Mouse (Mus musculus): ENCODE data around the gene Armc12. TPM values are rescaled to one million over a fixed set of nuclear protein-coding genes. Genes with fewer than 3 reads are reported as not detected.

Armc12 gene
- polyA plus RNA-seq, 1 experiment = not detected

DNA sequence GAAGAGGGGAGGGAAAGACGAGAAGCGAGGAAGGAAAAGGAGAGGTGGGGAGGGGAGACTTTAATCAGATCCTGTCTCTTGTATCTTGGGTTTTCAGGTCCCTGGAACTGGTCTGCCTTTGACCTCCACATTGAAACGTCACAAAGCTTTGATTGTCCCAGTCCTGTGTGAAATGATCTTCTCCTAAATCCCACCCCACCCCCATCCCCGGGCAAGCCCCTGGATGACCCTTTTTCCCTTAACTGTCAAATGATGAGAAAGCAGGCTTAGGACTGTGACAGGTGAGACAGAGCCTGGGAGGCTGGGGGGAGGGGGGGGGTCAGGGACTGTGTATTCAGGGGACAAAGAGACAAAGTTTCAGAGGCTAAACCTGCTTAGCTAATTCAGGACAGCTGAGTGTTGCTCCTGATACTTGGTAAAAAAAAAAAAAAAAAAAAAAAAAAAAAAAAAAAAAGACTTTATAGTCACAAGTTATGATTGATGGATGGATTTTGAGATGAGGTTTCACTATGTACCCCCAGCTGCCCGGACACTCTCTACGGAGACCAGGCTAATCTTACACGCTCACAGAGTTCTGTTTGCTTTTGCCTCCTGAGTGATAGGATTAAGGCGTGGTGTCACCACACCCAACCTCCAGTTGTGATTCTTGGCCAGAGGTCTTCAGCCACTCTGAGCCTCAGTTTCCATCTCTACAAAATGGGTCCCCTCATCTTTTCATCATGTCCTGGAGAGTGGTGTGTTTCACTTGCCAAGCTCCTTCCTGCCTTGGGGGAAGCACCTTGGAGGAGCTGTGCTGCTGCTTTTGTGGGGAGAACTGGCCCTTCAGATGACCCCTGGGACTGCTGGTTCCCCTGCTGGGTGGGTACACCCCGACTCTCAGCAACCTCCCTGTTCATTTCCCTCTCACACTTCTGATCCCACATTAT lies 18.7 kb upstream of the Armc12 start:
- no peak overlapping the region for H3ac ChIP-seq (ENCODE audit: control insufficient read depth, insufficient read length)
- H3K4me3 ChIP-seq = no peak overlapping the region
- H3K4me2 ChIP-seq (ENCODE audit: low read depth) = no peak overlapping the region
- H3K36me3 ChIP-seq (ENCODE audit: control insufficient read depth, insufficient read depth) = no peaks in the 10 kb centered on the region
- H3K27me3 ChIP-seq (ENCODE audit: control insufficient read depth, insufficient read depth, insufficient read length) = no peaks in the 10 kb centered on the region
- no peaks in the 10 kb centered on the region for H3K79me2 ChIP-seq (ENCODE audit: control insufficient read depth, insufficient read depth)
- TF ChIP-seq POLR2AphosphoS2 (IDR thresholded peaks at IDR 0.05; ENCODE audit: insufficient read length, low read depth) (no peak), SRF (IDR thresholded peaks at IDR 0.05; ENCODE audit: control insufficient read depth, insufficient read length, low read depth) (no peak), E2F4 (IDR thresholded peaks at IDR 0.05; ENCODE audit: insufficient read depth) (no peak), REST (IDR thresholded peaks at IDR 0.05; ENCODE audit: insufficient read depth, insufficient read length) (no peak), USF1 (IDR thresholded peaks at IDR 0.05; ENCODE audit: low read depth) (no peak), TCF12 (IDR thresholded peaks at IDR 0.05; ENCODE audit: insufficient read depth, poor library complexity, severe bottlenecking) (no peak), CEBPB (IDR thresholded peaks at IDR 0.05; ENCODE audit: insufficient read depth, poor library complexity, severe bottlenecking) (no peak), TCF3 (IDR thresholded peaks at IDR 0.05; ENCODE audit: insufficient read length, low read depth) (no peak), MYOD1 (IDR thresholded peaks at IDR 0.05; ENCODE audit: control insufficient read depth in 1 of 3, insufficient read length in 2 of 3, low read depth in 2 of 3) (no peak), POLR2A (IDR thresholded peaks at IDR 0.05; ENCODE audit: insufficient read length, low read depth) (no peak), MAX (IDR thresholded peaks at IDR 0.05; ENCODE audit: low read depth) (no peak), MYOG (IDR thresholded peaks at IDR 0.05; ENCODE audit: control insufficient read depth in 1 of 3, insufficient read depth in 1 of 3, insufficient read length in 2 of 3, low read depth in 2 of 3) (no peak)

DNA sequence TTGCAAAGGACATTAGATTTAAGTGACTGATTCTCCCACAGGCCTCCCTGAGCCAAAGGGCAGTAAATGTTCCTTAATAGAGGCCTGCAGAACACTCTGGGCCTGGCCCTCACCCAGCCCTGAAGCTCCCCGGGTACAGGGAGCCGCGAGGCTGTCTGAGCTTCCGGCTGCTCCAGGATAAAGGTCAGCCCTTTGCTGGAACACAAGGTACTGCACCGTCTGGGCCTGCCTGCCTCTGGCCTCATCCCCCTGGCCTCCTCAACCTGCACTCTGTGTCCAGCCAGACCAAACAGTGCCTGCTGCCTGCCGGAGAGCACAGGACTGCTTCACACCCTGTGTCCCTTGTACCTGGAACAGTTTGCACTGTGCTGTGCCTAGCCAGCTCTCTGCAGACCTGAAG lies 17.9 kb upstream of the Armc12 start:
- no peak overlapping the region for H3ac ChIP-seq (ENCODE audit: control insufficient read depth, insufficient read length)
- no peak overlapping the region for H3K4me2 ChIP-seq (ENCODE audit: low read depth)
- no peaks in the 10 kb centered on the region for H3K79me2 ChIP-seq (ENCODE audit: control insufficient read depth, insufficient read depth)
- H3K27me3 ChIP-seq (ENCODE audit: control insufficient read depth, insufficient read depth, insufficient read length) = no peaks in the 10 kb centered on the region
- H3K36me3 ChIP-seq (ENCODE audit: control insufficient read depth, insufficient read depth) = no peaks in the 10 kb centered on the region
- TF ChIP-seq MYOG (IDR thresholded peaks at IDR 0.05; ENCODE audit: control insufficient read depth in 1 of 3, insufficient read depth in 1 of 3, insufficient read length in 2 of 3, low read depth in 2 of 3) (no peak), TCF12 (IDR thresholded peaks at IDR 0.05; ENCODE audit: insufficient read depth, poor library complexity, severe bottlenecking) (no peak), E2F4 (IDR thresholded peaks at IDR 0.05; ENCODE audit: insufficient read depth) (no peak), TCF3 (IDR thresholded peaks at IDR 0.05; ENCODE audit: insufficient read length, low read depth) (no peak), POLR2AphosphoS2 (IDR thresholded peaks at IDR 0.05; ENCODE audit: insufficient read length, low read depth) (no peak), CEBPB (IDR thresholded peaks at IDR 0.05; ENCODE audit: insufficient read depth, poor library complexity, severe bottlenecking) (no peak), POLR2A (IDR thresholded peaks at IDR 0.05; ENCODE audit: insufficient read length, low read depth) (no peak), SRF (IDR thresholded peaks at IDR 0.05; ENCODE audit: control insufficient read depth, insufficient read length, low read depth) (no peak), MAX (IDR thresholded peaks at IDR 0.05; ENCODE audit: low read depth) (no peak), USF1 (IDR thresholded peaks at IDR 0.05; ENCODE audit: low read depth) (no peak), REST (IDR thresholded peaks at IDR 0.05; ENCODE audit: insufficient read depth, insufficient read length) (no peak), MYOD1 (IDR thresholded peaks at IDR 0.05; ENCODE audit: control insufficient read depth in 1 of 3, insufficient read length in 2 of 3, low read depth in 2 of 3) (no peak)
- H3K4me3 ChIP-seq = no peak overlapping the region

DNA sequence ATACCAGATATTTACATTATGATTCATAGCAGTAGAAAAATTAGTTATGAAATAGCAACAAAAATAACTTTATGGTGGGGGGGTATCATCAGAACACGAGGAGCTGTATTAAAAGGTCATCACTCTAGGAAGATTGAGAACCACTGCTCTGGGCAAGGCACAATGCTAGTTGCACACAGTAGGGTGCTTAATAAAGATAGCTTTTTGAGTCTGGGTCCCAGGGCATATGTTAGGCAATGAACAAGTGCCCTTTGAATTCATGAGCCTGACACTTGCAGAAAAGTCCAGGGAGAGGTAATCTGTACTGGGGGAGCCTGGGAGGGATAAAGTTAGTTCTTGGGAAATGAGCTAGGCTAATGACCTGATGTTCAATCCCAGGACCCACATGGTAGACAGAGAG lies 17.3 kb upstream of the Armc12 start:
- no peak overlapping the region for H3K4me2 ChIP-seq (ENCODE audit: low read depth)
- TF ChIP-seq MYOD1 (IDR thresholded peaks at IDR 0.05; ENCODE audit: control insufficient read depth in 1 of 3, insufficient read length in 2 of 3, low read depth in 2 of 3) = no peak
- TF ChIP-seq MAX (IDR thresholded peaks at IDR 0.05; ENCODE audit: low read depth) = no peak
- no peak for TF ChIP-seq POLR2AphosphoS2 (IDR thresholded peaks at IDR 0.05; ENCODE audit: insufficient read length, low read depth)
- TF ChIP-seq CEBPB (IDR thresholded peaks at IDR 0.05; ENCODE audit: insufficient read depth, poor library complexity, severe bottlenecking) = no peak
- TF ChIP-seq TCF3 (IDR thresholded peaks at IDR 0.05; ENCODE audit: insufficient read length, low read depth) = no peak
- no peak for TF ChIP-seq TCF12 (IDR thresholded peaks at IDR 0.05; ENCODE audit: insufficient read depth, poor library complexity, severe bottlenecking)
- no peak overlapping the region for H3K4me3 ChIP-seq
- no peak overlapping the region for H3ac ChIP-seq (ENCODE audit: control insufficient read depth, insufficient read length)
- H3K79me2 ChIP-seq (ENCODE audit: control insufficient read depth, insufficient read depth) = no peaks in the 10 kb centered on the region
- H3K36me3 ChIP-seq (ENCODE audit: control insufficient read depth, insufficient read depth) = no peaks in the 10 kb centered on the region
- H3K27me3 ChIP-seq (ENCODE audit: control insufficient read depth, insufficient read depth, insufficient read length) = no peaks in the 10 kb centered on the region

DNA sequence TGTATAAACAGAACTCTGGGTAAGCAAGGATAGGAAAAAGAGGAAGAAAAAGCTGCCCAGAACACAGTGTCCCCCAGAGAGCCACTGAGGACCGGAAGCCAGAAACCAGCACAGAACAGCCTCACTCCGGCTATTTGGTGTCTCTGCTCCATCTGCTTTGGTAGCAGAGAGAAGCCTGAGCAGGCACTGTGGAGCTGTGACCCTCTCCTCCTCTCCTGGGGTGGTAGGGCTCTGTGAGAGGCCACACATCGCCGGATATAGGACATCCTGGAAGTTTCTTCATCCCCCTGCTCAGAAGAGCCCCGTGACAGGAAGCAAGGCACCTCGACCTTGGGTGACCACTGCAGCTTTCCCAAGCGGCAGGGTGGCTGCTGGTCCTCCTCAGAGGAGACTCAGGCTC lies 16.8 kb upstream of the Armc12 start:
- Histone ChIP-seq H3ac (ENCODE audit: control insufficient read depth, insufficient read length) (no peak overlapping the region), H3K79me2 (ENCODE audit: control insufficient read depth, insufficient read depth) (no peaks in the 10 kb centered on the region), H3K4me3 (no peak overlapping the region), H3K27me3 (ENCODE audit: control insufficient read depth, insufficient read depth, insufficient read length) (no peaks in the 10 kb centered on the region), H3K36me3 (ENCODE audit: control insufficient read depth, insufficient read depth) (no peaks in the 10 kb centered on the region), H3K4me2 (ENCODE audit: low read depth) (no peak overlapping the region)
- TF ChIP-seq USF1 (IDR thresholded peaks at IDR 0.05; ENCODE audit: low read depth) (no peak), MYOG (IDR thresholded peaks at IDR 0.05; ENCODE audit: control insufficient read depth in 1 of 3, insufficient read depth in 1 of 3, insufficient read length in 2 of 3, low read depth in 2 of 3) (no peak), TCF3 (IDR thresholded peaks at IDR 0.05; ENCODE audit: insufficient read length, low read depth) (no peak), POLR2A (IDR thresholded peaks at IDR 0.05; ENCODE audit: insufficient read length, low read depth) (no peak)

DNA sequence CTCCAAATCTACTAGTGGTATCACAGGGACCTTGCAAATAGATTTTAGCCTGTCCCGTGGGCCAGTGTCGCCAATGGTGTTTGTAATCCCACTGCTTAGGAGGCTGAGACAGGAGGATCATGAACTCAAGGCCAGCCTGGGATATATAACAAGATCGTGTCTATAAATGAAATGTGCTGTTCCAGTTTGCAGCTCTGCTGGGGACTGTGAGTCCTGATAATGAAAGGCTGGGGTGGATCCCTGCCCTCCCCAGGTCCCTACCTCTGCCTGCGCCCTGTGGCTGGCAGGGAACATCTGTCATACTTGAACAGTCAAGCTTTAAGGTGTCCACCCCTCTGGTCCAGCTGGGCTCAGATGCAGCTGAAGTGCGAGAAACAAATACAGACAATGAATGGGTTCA lies 16.1 kb upstream of the Armc12 start:
- Histone ChIP-seq H3K79me2 (ENCODE audit: control insufficient read depth, insufficient read depth) (no peaks in the 10 kb centered on the region), H3ac (ENCODE audit: control insufficient read depth, insufficient read length) (no peak overlapping the region), H3K27me3 (ENCODE audit: control insufficient read depth, insufficient read depth, insufficient read length) (no peaks in the 10 kb centered on the region), H3K36me3 (ENCODE audit: control insufficient read depth, insufficient read depth) (no peaks in the 10 kb centered on the region), H3K4me3 (no peak overlapping the region), H3K4me2 (ENCODE audit: low read depth) (no peak overlapping the region)
- TF ChIP-seq E2F4 (IDR thresholded peaks at IDR 0.05; ENCODE audit: insufficient read depth) (no peak), CEBPB (IDR thresholded peaks at IDR 0.05; ENCODE audit: insufficient read depth, poor library complexity, severe bottlenecking) (no peak)
